Mouse (Mus musculus): ENCODE data around the gene Armc7. TPM values are rescaled to one million over a fixed set of nuclear protein-coding genes. Genes with fewer than 3 reads are reported as not detected.

The Armc7 gene
- total and polyA plus RNA-seq, 2 experiments from 2014 or later: 1.8 to 3.3 TPM

DNA sequence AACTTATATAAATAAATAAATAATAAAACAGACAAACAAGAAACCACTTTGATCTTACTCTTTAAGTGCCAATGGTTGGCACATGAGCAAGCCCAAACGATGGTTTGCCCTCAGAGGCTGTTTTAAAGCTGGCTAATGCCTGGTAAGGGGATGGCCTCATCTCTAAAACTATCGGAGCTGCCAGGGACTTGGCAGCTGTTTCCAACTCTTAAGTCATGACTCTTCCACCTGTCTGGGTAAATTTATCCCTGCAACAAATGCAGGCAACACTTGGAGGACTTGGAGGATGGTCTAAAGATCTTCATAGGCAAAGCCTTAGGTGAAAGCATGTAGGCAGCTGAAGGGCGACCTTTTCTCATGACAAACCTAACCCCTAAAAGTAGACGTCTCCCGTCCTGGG is 41.5 kb downstream of the Armc7 start:
- DNase-seq (ENCODE audit: low spot score) (no peak), ATAC-seq (ENCODE audit: insufficient read depth, low read depth) (no peak)
- Histone ChIP-seq H3K36me3 (replicated peaks; ENCODE audit: control insufficient read depth, insufficient read depth, low read length) (0 out of 2 replicates have a peak, but pooled peaks cover under 1% of the 10 kb centered on the region), H3K4me3 (ENCODE audit: low read depth, low read length) (no peak overlapping the region), H3K4me2 (ENCODE audit: low read depth, low read length) (no peak overlapping the region), H3K27ac (ENCODE audit: low read depth) (no peak overlapping the region), H3K27me3 (ENCODE audit: control insufficient read depth, insufficient read depth, low read length) (no peaks in the 10 kb centered on the region), H3K9ac (replicated peaks; ENCODE audit: low read depth, low read length) (no peak overlapping the region), H3K4me1 (ENCODE audit: control insufficient read depth, insufficient read depth) (peaks cover 24% of the 10 kb centered on the region), H3K9me3 (replicated peaks; ENCODE audit: control insufficient read depth, low read length) (no peaks in the 10 kb centered on the region)
- 64% methylated on average over 5 of the region's 5 CpGs for WGBS
- TF ChIP-seq CTCF (IDR thresholded peaks at IDR 0.05; ENCODE audit: low read depth) (no peak), EP300 (IDR thresholded peaks at IDR 0.05; ENCODE audit: low read depth) (no peak)

DNA sequence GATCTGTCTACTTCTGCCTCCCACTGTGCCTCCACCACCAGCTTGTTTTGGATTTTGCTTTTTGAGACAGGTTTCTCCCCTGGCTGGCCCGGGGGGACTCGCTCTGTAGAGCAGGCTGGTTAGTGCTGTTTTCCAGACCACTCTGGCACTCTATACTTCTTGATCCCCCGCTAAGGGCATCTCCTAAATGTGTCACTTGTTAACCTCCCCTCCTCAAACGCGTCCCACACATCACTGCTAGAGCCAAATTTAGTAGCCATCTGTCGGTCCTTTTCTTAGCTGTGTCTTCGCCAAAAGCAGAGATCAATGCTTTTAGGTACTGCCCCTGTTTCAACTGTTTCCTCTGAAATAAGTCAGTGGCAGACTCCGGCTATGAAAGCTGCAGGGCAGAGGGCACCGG is 43.2 kb downstream of the Armc7 start:
- Histone ChIP-seq H3K27me3 (ENCODE audit: control insufficient read depth, insufficient read depth, low read length) (no peaks in the 10 kb centered on the region), H3K9me3 (replicated peaks; ENCODE audit: control insufficient read depth, low read length) (no peaks in the 10 kb centered on the region), H3K4me1 (ENCODE audit: control insufficient read depth, insufficient read depth) (peaks cover 18% of the 10 kb centered on the region), H3K36me3 (replicated peaks; ENCODE audit: control insufficient read depth, insufficient read depth, low read length) (peaks cover 11% of the 10 kb centered on the region), H3K27ac (ENCODE audit: low read depth) (peak overlapping the region; percentile 62), H3K4me2 (ENCODE audit: low read depth, low read length) (no peak overlapping the region), H3K9ac (replicated peaks; ENCODE audit: low read depth, low read length) (no peak overlapping the region), H3K4me3 (ENCODE audit: low read depth, low read length) (no peak overlapping the region)
- 51% methylated on average over 9 of the region's 9 CpGs for WGBS
- no peak for TF ChIP-seq EP300 (IDR thresholded peaks at IDR 0.05; ENCODE audit: low read depth)
- no peak for TF ChIP-seq CTCF (IDR thresholded peaks at IDR 0.05; ENCODE audit: low read depth)
- no peak for DNase-seq (ENCODE audit: low spot score)
- ATAC-seq (ENCODE audit: insufficient read depth, low read depth): no peak

DNA sequence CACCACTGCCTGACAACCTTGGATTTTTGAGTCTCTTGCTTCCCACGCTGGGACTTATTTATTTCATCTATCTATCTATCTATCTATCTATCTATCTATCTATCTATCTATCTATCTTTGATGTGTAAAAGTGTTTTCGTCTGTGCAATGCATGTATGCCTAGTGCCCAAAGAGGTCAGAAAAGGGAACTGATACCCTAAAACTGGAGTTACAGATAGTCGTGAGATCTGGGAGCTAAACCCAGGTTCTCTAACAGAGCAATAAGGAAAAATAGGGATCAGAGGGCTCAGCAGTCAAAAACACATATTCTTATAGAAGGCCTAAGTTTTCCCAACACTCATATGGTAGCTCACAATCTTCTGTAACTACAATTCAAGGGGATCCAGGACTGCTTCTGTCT is 44.1 kb downstream of the Armc7 start:
- H3K4me2 ChIP-seq (ENCODE audit: low read depth, low read length): no peak overlapping the region
- H3K27me3 ChIP-seq (ENCODE audit: control insufficient read depth, insufficient read depth, low read length): no peaks in the 10 kb centered on the region
- WGBS: 78% methylated on average over 3 of the region's 3 CpGs
- TF ChIP-seq EP300 (IDR thresholded peaks at IDR 0.05; ENCODE audit: low read depth) (no peak), CTCF (IDR thresholded peaks at IDR 0.05; ENCODE audit: low read depth) (no peak)
- no peak for ATAC-seq (ENCODE audit: insufficient read depth, low read depth)
- peak overlapping the region; percentile 80 for H3K27ac ChIP-seq (ENCODE audit: low read depth)
- no peaks in the 10 kb centered on the region for H3K9me3 ChIP-seq (replicated peaks; ENCODE audit: control insufficient read depth, low read length)
- H3K4me1 ChIP-seq (ENCODE audit: control insufficient read depth, insufficient read depth): peaks cover 18% of the 10 kb centered on the region
- H3K36me3 ChIP-seq (replicated peaks; ENCODE audit: control insufficient read depth, insufficient read depth, low read length): peaks cover 20% of the 10 kb centered on the region
- no peak overlapping the region for H3K9ac ChIP-seq (replicated peaks; ENCODE audit: low read depth, low read length)
- no peak overlapping the region for H3K4me3 ChIP-seq (ENCODE audit: low read depth, low read length)
- DNase-seq (ENCODE audit: low spot score): no peak

DNA sequence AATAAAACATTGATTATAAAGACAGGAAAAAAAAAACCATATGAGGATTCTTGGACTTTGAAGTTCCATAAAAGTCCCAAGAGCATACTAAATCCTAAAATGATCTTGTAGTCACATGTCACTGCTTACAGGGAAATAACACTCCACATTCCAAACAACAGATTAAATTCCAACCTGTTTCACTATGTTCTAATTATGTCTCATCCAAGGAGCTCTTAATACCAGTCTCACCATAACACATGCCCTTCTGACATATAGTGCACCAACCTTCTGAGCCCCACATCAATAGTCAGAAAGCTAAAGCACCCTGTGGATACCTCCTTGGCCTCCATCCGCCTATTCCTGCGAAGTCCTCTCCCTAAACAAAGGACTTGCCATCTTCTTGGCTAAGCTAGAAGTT is 44.8 kb downstream of the Armc7 start:
- H3K4me3 ChIP-seq (ENCODE audit: low read depth, low read length): no peak overlapping the region
- peak overlapping the region; percentile 90 for H3K27ac ChIP-seq (ENCODE audit: low read depth)
- no peak overlapping the region for H3K4me2 ChIP-seq (ENCODE audit: low read depth, low read length)
- H3K27me3 ChIP-seq (ENCODE audit: control insufficient read depth, insufficient read depth, low read length): no peaks in the 10 kb centered on the region
- peaks cover 26% of the 10 kb centered on the region for H3K36me3 ChIP-seq (replicated peaks; ENCODE audit: control insufficient read depth, insufficient read depth, low read length)
- H3K4me1 ChIP-seq (ENCODE audit: control insufficient read depth, insufficient read depth): peaks cover 21% of the 10 kb centered on the region
- ATAC-seq (ENCODE audit: insufficient read depth, low read depth): peak; percentile 91
- no peak overlapping the region; the same call in 1 of the 2 replicates for H3K9ac ChIP-seq (replicated peaks; ENCODE audit: low read depth, low read length)
- no peak for TF ChIP-seq CTCF (IDR thresholded peaks at IDR 0.05; ENCODE audit: low read depth)
- TF ChIP-seq EP300 (IDR thresholded peaks at IDR 0.05; ENCODE audit: low read depth): peak; percentile 73
- H3K9me3 ChIP-seq (replicated peaks; ENCODE audit: control insufficient read depth, low read length): no peaks in the 10 kb centered on the region
- DNase-seq (ENCODE audit: low spot score): peak; percentile 78
- WGBS: 52% methylated on average over 2 of the region's 2 CpGs

DNA sequence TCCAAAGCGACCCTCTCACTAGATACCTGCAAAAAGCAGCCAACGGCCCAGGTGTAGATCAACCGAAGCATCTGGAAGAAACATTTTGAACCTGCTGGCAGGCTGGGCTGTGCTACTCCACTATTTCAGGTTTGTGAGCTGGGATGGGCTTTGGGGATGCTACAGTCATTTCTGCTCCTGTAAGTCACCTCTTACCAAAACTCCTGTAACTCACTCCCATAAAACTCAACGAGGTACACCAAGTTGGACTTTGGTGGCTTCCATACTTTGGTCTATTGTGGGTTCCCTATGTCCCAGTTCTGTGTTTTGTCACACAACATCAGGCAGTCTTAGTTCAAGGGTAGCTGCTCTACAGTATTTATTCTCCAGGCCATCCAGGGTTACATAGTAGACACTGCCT is 45.6 kb downstream of the Armc7 start:
- H3K4me2 ChIP-seq (ENCODE audit: low read depth, low read length): no peak overlapping the region
- H3K4me3 ChIP-seq (ENCODE audit: low read depth, low read length): no peak overlapping the region
- peak overlapping the region; percentile 90 for H3K27ac ChIP-seq (ENCODE audit: low read depth)
- ATAC-seq (ENCODE audit: insufficient read depth, low read depth) (no peak), DNase-seq (ENCODE audit: low spot score) (no peak)
- peaks cover 35% of the 10 kb centered on the region for H3K36me3 ChIP-seq (replicated peaks; ENCODE audit: control insufficient read depth, insufficient read depth, low read length)
- no peak overlapping the region for H3K9ac ChIP-seq (replicated peaks; ENCODE audit: low read depth, low read length)
- 73% methylated on average over 4 of the region's 4 CpGs for WGBS
- no peak for TF ChIP-seq CTCF (IDR thresholded peaks at IDR 0.05; ENCODE audit: low read depth)
- TF ChIP-seq EP300 (IDR thresholded peaks at IDR 0.05; ENCODE audit: low read depth): no peak
- peaks cover 23% of the 10 kb centered on the region for H3K4me1 ChIP-seq (ENCODE audit: control insufficient read depth, insufficient read depth)
- H3K27me3 ChIP-seq (ENCODE audit: control insufficient read depth, insufficient read depth, low read length): no peaks in the 10 kb centered on the region
- no peaks in the 10 kb centered on the region for H3K9me3 ChIP-seq (replicated peaks; ENCODE audit: control insufficient read depth, low read length)

DNA sequence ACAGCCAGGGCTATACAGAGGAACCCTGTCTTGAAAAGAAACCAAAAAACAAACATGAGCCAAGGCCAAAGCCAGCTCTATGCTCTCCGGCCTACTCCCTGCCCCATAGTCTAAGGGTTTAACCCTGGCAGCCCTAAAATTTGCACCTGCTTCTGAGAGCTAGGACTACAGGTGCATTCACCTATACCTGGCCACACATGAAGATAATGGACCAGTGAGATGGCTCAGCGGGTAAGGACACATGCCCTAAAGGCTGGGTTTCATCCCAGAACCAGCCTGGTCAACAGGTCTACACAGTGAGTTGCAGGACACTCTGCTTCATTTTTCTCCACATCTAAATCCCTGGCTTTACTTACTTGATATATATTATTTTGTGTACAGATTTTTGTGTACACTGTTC is 46.8 kb downstream of the Armc7 start:
- TF ChIP-seq CTCF (IDR thresholded peaks at IDR 0.05; ENCODE audit: low read depth) (no peak), EP300 (IDR thresholded peaks at IDR 0.05; ENCODE audit: low read depth) (no peak)
- Histone ChIP-seq H3K4me3 (ENCODE audit: low read depth, low read length) (no peak overlapping the region), H3K4me1 (ENCODE audit: control insufficient read depth, insufficient read depth) (peaks cover 23% of the 10 kb centered on the region), H3K9ac (replicated peaks; ENCODE audit: low read depth, low read length) (no peak overlapping the region), H3K9me3 (replicated peaks; ENCODE audit: control insufficient read depth, low read length) (no peaks in the 10 kb centered on the region), H3K36me3 (replicated peaks; ENCODE audit: control insufficient read depth, insufficient read depth, low read length) (peaks cover 46% of the 10 kb centered on the region), H3K4me2 (ENCODE audit: low read depth, low read length) (no peak overlapping the region), H3K27ac (ENCODE audit: low read depth) (0 out of 2 replicates have a peak overlapping the region, but pooled peaks have one; percentile 20), H3K27me3 (ENCODE audit: control insufficient read depth, insufficient read depth, low read length) (no peaks in the 10 kb centered on the region)
- ATAC-seq (ENCODE audit: insufficient read depth, low read depth) (no peak), DNase-seq (ENCODE audit: low spot score) (no peak)
- 90% methylated on average over 2 of the region's 2 CpGs for WGBS

Measured in heart, postnatal 0 days (tissue).